Mouse (Mus musculus): ENCODE results near the gene Agap1.

Agap1 gene

DNA sequence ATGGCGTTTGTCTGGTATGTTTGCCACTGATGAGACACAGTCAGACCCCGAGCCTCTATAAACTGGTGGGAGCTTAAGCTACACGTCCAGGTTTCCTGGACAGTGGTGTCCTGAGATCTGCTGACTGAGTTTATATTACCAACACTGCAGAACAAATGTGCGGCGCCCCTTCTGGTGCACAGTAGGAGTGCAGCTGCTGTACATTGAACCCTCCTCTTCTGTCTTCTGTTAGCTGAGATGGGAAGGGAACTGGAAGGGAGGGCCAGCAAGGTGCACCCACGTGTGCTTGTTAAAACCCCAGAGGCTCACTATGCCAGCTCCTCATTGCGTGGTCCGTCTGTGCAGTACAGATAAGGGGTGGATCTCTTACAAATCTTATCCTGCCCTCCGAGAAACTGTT is 389.5 kb downstream of the Agap1 start:
- DNase-seq (ENCODE audit: low read depth, low spot score): peak; percentile 32

DNA sequence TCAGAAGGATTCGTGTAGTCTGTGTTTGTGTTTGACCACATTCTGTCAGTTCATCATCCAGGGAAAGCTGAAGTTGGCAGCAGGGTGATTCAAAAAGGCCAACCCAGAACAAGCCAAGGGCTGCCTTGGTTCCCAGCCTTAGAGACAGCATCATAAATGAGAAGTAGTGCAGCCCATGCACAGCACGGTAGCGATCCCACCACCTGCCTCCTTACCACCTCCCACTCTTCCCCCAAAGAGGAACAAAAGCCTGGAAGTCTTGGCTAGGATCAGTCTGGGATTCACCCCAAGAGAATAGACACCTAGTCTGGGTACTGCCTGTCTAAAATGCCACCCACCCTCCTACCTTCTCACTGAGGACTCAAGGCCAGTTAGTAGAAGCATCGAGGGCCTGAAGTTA is 390.9 kb downstream of the Agap1 start:
- no peak for DNase-seq (ENCODE audit: low read depth, low spot score)

DNA sequence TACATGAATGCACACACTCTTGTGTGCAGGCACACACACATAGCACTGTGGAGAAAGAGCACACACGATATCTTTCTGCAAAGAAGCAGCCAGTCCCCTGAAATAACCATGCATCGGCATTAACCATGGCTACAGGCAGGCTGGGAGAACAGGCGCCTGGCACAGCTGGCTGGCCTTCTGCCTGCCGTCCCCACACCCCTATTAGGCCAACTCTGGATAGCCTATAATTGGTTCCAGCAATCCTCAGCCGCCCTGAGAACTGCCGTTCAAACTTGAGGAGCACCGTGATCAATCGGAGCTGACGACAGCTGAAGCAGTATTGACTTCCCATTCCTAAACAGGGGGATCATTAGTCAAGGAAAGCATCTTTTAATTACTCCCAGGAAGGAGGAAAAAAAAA is 391.5 kb downstream of the Agap1 start:
- DNase-seq (ENCODE audit: low read depth, low spot score): no peak

DNA sequence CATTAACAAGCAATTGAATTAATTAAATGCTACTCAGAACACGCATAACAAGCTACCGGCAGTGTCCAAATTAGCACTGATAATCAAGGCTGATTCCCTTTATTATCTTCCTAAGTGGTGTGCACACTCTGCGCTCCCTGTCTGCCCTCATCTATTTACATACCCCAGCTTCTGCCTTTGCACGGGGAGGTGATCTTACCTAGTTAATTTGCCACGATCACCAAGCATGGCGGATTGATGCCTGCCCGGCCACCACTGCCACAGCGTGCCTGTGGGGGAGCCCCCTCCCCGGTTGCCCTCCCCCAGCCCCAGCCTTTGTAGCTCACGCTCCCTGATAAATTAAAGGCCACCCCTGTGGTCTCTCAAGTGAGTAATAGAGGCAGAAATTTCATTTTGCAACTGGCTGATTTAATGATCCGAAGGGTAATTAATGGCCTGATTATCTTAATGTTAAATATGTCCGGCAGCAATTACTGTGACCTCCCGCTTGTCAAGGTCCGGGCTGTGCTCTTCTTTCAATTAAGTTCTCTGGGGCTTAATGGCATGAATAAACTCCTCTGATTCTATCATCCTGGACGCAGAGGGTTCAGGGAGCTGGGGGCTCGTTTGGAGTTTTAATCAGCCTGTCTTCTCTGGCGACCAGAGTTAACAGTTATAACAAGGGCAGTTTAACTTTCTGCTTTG is 393.9 kb downstream of the Agap1 start:
- no peak for DNase-seq (ENCODE audit: low read depth, low spot score)

DNA sequence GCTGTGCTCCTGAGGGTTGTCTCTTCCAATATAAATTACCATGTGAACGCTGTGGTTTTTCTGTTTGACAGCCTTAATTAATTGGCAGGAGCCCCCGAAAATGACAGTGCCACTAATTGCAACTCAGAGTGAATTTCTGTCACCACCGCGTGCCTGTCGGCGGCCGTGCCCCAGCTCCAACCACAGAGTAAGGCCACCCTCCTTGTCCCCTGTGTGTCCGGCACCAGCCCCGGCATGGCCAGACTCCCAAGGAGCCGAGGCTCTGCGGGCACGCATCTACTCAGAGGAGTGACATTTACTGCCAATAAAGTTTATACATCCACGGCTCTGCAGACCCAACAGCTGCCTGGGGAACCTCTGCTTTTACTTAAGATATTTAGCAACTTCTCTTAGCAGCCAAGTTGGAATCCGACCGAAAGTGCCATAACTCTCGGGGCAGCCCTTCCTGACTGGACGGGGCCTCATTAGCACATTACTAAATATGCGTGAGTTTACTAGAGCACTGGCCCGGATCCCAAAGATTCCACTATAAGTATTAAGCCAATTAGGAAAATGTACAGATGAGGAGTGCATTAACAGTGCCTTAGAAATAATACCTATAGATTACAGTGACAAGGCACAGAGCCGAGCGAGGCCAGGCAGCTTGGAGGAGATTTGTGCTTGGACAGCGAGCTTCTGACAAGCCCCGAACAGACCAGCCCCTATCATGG is 394.7 kb downstream of the Agap1 start:
- no peak for DNase-seq (ENCODE audit: low read depth, low spot score)

DNA sequence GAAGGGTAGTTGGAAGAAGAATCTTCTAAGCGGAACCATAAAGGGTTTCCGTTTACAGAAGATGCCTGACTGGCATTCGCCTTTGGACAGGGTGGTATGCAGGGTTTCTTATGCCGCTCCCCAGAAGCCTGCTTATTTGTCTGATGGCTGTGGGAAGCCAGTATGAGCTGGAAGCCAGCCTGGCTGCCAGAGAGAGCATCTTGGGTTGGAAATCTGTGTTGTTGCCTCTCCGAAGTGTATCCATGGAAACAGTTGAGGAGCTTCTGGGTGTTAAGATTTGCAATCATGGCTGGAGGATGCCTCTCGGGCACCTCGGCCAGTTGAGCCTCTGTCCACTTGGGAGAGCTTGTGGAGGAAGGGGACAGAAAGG is 395.2 kb downstream of the Agap1 start:
- DNase-seq (ENCODE audit: low read depth, low spot score): no peak

DNA sequence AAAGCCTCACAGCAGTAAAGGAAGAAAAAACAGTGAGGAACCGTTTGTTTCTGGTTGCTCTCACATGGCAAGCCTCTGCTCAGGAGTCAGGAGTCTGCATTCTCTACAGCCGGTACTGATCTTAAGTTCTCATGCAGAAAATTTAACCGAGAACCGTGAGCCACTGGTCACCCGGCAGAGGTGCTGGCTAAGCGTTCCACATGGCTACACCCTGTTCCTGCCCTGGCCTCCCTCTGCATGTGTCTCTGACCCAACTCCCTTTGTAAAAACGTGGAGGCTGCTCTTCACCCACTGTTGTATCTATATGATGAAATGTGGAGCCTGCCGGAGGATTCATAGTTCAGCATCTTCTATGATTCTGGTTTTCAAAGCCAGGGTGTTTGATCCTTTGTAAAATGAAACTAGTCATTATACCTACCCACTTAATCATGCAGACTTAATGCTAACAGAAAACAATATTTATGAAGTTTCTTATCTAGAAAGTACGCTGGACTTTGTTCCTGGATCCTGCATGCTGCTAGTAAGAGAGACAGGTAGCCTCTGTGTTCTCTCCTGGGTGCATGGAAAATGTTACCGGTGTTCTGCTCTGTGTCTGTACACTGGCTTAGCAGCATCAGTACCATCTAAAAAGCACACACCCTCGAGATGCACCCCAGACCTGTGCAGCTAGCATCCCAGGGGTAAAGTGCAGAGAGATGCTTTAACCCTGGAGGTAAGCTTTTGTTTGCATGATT is 396.2 kb downstream of the Agap1 start:
- DNase-seq (ENCODE audit: low read depth, low spot score): no peak

DNA sequence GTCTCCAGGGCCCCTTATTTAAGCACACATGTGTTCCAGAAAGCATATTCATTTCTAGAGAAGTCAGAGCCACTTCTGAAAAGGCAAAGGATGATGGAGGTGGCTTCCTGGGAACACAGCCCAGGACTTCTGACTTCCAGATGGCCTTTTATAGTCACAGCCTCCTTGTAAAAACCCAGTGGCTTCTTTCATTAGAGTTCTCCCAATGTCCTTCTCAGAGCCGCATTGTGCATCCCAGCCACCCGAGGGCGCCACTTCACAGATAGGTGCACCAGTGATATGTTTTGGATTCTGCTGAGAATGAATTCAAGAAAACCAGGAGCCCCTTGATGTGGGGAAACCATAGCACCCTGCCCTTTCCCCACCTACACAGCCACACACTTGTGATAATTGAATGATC is 404.6 kb downstream of the Agap1 start:
- peak; percentile 31 for DNase-seq (ENCODE audit: low read depth, low spot score)

DNA sequence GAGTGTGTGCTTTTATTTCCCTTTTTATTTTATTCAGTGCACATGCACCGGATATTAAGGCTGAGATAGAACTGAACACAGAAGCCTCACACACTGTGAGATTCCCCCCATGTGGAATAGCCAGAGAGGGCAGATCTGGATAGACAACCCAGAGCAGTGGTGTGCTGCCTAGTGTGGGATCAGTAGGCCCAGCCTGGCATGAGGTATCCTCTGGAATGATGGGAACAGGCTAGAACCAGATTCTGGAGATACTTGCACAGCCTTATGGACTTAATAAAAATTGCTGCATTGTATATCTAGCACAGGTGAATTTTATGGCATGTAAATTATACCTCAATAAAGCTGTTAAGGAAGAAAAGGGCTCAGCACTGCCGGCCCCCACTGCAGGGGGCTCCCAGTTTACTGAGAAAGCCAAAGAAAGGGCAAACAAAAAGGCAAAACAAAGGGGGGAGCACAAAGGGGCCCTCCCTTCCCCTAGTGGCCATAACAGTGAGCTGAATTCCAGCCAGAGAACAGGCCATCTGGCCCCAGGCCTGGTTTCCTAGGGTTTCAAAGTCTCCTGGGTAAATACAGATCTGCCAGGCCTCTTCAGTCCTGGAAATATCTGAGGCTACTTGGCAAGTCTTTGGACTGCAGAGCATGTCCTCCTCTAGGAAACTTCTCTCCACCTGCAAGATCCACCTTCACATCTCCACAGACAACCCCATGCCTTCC is 405.6 kb downstream of the Agap1 start:
- DNase-seq (ENCODE audit: low read depth, low spot score): peak; percentile 29

DNA sequence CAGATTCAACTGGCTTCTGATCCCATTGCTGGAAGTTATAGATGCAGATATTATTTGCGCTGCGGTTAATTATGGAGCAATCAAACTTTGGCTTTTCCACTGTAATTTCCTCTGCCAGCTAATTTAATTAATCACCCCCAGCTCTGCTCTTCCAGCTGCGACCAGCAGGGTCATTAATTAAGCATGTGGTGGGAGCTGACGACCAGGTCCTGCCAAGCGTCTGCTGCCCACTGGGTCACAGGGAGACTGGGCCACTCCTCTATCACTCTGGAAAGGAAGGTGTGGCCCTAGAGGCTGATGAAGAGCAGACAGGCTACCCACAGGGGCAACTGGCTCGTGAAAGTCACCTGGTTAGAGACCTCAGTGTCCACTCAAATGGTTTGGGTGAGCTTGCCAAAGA is 411.2 kb downstream of the Agap1 start:
- no peak for DNase-seq (ENCODE audit: low read depth, low spot score)

DNA sequence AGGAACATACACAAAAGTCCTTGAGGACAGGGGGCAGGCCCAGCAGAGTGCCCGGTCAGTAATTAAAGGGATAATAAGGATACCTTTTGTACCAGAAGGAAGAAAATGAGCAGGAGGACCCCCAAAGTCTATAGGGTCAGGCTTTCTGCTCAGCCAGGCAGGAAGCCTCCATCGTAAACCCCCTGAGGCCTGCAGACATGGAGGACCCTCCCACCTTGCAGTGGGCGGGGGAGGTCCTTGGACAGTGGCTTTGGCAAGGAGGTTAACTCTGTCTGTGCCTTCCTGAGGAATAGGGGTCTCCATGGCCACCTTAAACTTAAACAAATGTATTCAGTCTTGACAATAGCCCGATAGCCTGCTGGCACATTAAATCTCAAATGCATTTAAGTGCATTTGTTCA is 413.2 kb downstream of the Agap1 start:
- DNase-seq (ENCODE audit: low read depth, low spot score): no peak

DNA sequence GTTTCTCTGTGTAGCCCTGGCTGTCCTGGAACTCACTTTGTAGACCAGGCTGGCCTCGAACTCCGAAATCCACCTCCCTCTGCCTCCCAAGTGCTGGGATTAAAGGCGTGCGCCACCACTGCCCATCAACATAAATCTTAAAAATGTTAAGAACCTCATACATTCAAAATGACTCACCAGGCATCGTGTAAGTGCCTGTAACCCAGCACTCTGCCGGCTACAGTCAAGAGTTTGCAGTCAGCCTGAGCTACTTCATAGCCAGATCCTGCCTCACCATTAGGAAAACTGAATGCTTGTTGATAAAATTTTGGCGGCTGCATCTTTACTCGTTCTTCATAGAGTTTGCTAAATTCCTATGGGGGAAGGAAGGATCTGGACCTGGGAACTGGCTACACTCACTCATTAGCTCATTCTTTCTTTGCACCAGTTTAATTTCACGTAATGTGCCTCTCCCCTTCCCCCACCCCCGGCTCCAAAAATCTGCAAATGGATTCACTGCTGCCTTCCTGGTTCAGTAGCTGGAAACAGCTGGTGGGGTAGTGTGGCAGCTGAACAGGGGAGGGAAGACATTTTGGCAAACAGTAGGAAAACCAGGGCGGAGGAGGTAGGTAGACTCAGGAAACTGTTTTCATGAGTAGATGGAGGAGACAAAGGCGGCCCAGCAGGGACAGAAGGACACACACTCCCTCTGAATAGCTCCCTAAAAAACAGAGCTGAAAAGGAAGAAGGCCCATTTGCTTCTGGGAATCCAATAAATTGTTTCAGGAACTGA is 415.7 kb downstream of the Agap1 start:
- DNase-seq (ENCODE audit: low read depth, low spot score): peak; percentile 76

DNA sequence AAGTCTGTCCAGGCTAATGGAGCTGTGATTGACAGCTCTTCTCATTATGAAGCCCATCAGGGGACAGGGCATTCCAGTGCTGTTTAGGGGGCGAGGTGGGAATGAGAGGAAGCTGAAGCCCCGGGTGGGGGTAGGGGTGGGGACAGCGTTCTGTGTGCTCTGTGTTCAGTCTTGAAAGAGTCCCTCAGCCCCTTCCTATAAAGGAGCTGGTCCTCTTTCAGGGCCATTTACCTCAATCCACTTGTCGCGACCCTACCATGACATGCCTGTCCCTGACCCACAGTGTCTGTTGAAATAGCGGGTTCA is 416.3 kb downstream of the Agap1 start:
- no peak for DNase-seq (ENCODE audit: low read depth, low spot score)

DNA sequence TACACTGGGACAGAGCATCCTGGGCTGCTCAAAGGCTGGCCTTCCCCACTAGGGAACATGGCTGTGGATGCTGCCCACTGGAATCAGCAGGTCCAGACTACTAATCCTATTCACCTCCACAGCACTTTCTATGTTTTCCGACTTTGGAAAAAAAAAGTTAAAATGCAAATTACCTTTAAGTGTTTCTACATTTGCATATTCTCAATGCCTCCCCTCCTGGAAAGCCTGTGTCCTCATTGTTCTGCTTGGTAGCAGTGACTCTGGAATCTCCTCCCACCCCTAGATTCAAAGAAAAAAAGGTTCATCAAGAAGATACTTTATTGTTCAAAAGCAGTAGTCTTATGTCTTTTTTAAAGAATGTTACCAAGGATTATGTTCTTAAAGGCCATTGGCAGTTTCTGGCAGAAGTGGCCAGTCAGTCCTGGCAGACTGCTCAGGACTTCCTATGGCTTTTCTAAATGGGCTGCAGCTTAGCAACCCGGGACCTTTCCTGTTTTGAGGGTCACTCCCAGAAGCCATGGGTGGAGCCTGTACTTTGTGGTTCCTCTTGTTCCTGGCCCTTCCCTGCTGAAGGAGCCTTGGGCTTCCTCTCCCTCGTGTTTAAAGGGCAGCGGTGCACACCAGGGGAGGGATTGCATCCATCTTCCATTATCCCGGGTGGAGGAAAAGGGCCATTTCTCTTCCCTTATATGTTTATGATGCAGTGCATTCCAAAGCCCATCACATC is 421.9 kb downstream of the Agap1 start:
- DNase-seq (ENCODE audit: low read depth, low spot score): no peak

DNA sequence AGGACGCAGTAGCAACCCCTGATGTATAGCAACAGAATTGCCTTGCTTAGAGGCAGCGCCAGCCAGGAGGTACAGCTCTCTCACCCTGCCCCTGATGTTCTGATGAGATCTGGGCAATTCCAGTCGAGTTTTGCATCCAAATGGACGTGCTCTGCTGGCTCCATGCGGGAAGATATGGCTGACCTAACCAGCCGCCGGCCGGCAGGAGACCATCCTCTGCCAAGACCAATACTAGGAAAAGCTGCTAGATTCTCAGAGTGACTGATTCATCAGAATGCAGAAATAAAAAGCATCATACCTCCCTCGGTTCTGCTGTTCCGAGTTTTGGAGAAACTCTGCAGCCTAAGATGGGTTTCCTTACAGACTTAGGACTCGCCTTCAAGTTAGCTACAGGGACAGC is 423.9 kb downstream of the Agap1 start:
- no peak for DNase-seq (ENCODE audit: low read depth, low spot score)

DNA sequence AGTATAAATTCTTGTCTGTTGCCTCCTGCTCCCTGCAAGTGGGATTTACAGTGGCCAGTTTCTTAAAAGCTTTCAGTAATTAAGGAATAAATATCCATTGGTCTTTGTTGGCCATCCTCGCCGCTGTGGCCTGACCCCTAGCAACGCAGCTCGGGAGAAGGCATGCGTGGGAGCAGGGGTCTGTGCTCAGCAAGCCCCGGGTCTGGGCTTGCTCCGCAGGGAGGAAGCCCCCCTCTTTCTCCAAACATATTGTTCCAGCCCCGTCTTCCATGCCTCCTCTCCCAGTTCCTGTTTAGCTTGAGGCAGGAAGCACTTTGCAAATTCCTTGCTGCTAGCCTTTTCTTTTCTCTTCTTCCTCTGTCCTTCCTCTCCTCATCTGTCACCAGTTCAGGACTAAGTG is 425.6 kb downstream of the Agap1 start:
- no peak for DNase-seq (ENCODE audit: low read depth, low spot score)

DNA sequence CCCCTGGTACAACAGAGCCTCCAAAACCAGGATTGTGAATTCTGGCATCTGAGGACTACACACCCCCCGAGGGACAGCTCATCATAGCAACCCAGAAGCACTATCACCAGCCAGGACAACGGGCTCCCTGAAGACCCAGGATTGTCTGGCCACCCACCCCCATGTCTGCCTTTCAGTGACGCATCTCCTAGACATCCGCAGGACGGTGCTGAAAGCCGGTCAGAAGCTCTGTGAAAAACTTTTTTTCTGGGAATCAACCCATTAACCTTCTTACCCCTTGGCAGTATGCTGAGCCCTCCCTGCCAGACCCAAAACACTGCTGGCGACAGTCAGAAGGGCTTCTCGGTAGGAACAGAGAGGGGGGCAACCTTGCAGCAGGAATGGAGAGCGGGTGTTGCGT is 426.2 kb downstream of the Agap1 start:
- no peak for DNase-seq (ENCODE audit: low read depth, low spot score)

DNA sequence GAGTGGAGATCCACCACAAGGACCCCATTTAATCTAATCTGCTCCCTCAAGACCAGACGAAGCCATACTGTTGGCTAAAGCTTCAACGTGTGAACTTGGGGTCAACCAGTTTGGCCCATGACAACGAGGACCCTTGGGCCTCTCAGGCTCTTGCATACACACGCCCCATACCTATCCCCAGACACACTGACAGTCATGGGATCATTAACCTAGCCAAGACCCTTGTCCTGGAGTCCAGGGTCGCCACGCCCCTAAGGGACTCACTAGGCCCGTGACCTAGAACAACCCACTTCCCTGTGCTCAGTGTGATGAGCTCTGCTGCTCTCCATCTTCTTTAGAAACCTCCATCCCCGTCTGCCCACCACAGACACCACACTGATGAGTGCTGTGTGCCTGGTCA is 429.7 kb downstream of the Agap1 start:
- no peak for DNase-seq (ENCODE audit: low read depth, low spot score)

DNA sequence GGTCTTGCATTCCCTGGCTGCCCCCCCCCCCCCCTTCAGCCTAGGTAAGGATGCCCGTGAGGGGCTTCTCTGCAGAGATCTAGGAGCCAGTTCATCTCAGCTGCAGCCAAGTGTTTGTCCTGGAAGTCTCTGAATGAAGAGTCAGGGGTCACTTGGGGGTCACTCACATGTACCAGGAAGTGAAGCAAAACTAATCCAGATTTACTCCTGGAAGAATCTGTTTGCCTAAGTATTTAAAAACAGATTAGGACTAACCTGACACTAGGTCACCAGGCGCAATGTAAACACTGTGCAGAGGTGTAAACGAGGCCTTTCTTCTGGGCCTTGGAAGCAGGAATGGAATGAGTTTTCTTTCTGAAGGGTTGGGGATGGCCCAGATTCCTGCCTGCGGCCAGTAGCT is 431.1 kb downstream of the Agap1 start:
- DNase-seq (ENCODE audit: low read depth, low spot score): no peak

DNA sequence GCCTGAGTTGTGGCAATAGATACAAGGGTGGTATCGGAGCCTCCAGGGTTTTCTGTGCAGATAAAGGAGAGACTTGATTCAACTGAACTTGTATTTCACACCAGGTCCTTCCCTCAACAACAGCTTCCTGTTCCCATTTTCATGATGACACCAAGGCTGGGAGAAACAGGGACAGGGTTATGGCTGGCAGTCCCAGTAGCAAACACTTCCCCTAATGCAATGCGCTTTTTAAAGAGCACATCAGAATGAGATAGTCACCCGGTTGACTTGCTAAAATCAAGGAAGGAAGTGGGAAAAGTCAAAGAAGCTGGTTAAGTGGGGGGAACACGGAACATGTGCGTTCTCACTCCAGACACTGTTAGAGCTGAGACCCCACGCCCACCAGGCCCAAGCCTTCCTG is 436.8 kb downstream of the Agap1 start:
- DNase-seq (ENCODE audit: low read depth, low spot score): no peak

DNA sequence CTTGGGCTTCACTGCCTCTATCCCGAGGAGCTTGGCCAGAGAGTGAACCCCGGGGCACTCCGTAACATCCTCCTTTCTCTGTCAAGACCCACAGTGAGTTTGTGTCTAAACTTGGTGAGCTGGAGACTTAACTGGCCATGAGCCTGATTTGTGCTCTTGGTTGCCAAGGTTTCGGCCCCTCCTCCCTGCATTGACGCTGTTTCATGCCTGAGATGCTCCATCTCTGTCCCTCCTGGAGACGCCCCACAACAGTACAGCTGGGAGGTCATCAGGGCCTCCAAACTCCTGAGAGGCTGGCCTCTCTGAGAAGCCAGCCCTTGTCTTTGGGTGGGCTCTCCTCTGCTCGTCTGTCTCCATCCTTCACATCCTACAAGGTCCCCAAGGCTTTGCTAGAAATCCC is 437.7 kb downstream of the Agap1 start:
- DNase-seq (ENCODE audit: low read depth, low spot score): no peak
